Mouse (Mus musculus): ENCODE measurements around the gene Adat2. TPM values are rescaled to one million over a fixed set of nuclear protein-coding genes. Genes with fewer than 3 reads are reported as not detected.

Adat2 gene
- polyA plus RNA-seq, 1 experiment: 4.7 TPM

GRCm38 (mm10) chr10:13570697-13571538, 18.2 kb downstream of the Adat2 start:
- H3K36me3 ChIP-seq (ENCODE audit: control insufficient read depth, insufficient read depth, low read length): no peaks in the 10 kb centered on the region
- 80% methylated on average over 9 of the region's 9 CpGs for WGBS
- no peak for DNase-seq
- no peaks in the 10 kb centered on the region for H3K4me1 ChIP-seq (ENCODE audit: control insufficient read depth, insufficient read depth, low read length)
- H3K27me3 ChIP-seq (replicated peaks; ENCODE audit: control insufficient read depth, insufficient read depth, low read length): no peaks in the 10 kb centered on the region
- TF ChIP-seq CTCF (conservative IDR thresholded peaks at IDR 0.05; ENCODE audit: insufficient read depth, insufficient read length, low read depth, low read length) (no peak), POLR2A (IDR thresholded peaks at IDR 0.05; ENCODE audit: low read depth, low read length) (no peak)
- H3K27ac ChIP-seq (ENCODE audit: insufficient read depth, low read depth, low read length): no peak overlapping the region
- H3K4me3 ChIP-seq (ENCODE audit: insufficient read depth, low read depth, low read length): no peak overlapping the region

- H3K36me3 ChIP-seq (ENCODE audit: control insufficient read depth, insufficient read depth, low read length): no peaks in the 10 kb centered on the region
- peak; percentile 35 for DNase-seq
- H3K27me3 ChIP-seq (replicated peaks; ENCODE audit: control insufficient read depth, insufficient read depth, low read length): no peaks in the 10 kb centered on the region
- 21% methylated on average over 10 of the region's 10 CpGs for WGBS
- no peak for TF ChIP-seq CTCF (conservative IDR thresholded peaks at IDR 0.05; ENCODE audit: insufficient read depth, insufficient read length, low read depth, low read length)
- no peak overlapping the region for H3K27ac ChIP-seq (ENCODE audit: insufficient read depth, low read depth, low read length)
- H3K4me1 ChIP-seq (ENCODE audit: control insufficient read depth, insufficient read depth, low read length): no peaks in the 10 kb centered on the region
- H3K4me3 ChIP-seq (ENCODE audit: insufficient read depth, low read depth, low read length): no peak overlapping the region
Measured at GRCm38 (mm10) chr10:13572003-13572402, 19.3 kb downstream of the Adat2 start.

- H3K27me3 ChIP-seq (replicated peaks; ENCODE audit: control insufficient read depth, insufficient read depth, low read length): no peaks in the 10 kb centered on the region
- no peak overlapping the region for H3K4me3 ChIP-seq (ENCODE audit: insufficient read depth, low read depth, low read length)
- no peak for DNase-seq
- H3K27ac ChIP-seq (ENCODE audit: insufficient read depth, low read depth, low read length): no peak overlapping the region
- no peaks in the 10 kb centered on the region for H3K4me1 ChIP-seq (ENCODE audit: control insufficient read depth, insufficient read depth, low read length)
- 84% methylated on average over 6 of the region's 6 CpGs for WGBS
- no peak for TF ChIP-seq CTCF (conservative IDR thresholded peaks at IDR 0.05; ENCODE audit: insufficient read depth, insufficient read length, low read depth, low read length)
- TF ChIP-seq POLR2A (IDR thresholded peaks at IDR 0.05; ENCODE audit: low read depth, low read length): no peak
- H3K36me3 ChIP-seq (ENCODE audit: control insufficient read depth, insufficient read depth, low read length): no peaks in the 10 kb centered on the region
Measured at GRCm38 (mm10) chr10:13572410-13572809, 19.7 kb downstream of the Adat2 start.

GRCm38 (mm10) chr10:13577123-13577522, 24.4 kb downstream of the Adat2 start:
- Histone ChIP-seq H3K27me3 (replicated peaks; ENCODE audit: control insufficient read depth, insufficient read depth, low read length) (no peaks in the 10 kb centered on the region), H3K27ac (ENCODE audit: insufficient read depth, low read depth, low read length) (no peak overlapping the region), H3K4me1 (ENCODE audit: control insufficient read depth, insufficient read depth, low read length) (no peaks in the 10 kb centered on the region), H3K36me3 (ENCODE audit: control insufficient read depth, insufficient read depth, low read length) (no peaks in the 10 kb centered on the region), H3K4me3 (ENCODE audit: insufficient read depth, low read depth, low read length) (no peak overlapping the region)
- 49% methylated on average over 7 of the region's 7 CpGs for WGBS
- no peak for DNase-seq
- TF ChIP-seq CTCF (conservative IDR thresholded peaks at IDR 0.05; ENCODE audit: insufficient read depth, insufficient read length, low read depth, low read length) (no peak), POLR2A (IDR thresholded peaks at IDR 0.05; ENCODE audit: low read depth, low read length) (no peak)

- no peak overlapping the region for H3K4me3 ChIP-seq (ENCODE audit: insufficient read depth, low read depth, low read length)
- H3K4me1 ChIP-seq (ENCODE audit: control insufficient read depth, insufficient read depth, low read length): no peaks in the 10 kb centered on the region
- H3K36me3 ChIP-seq (ENCODE audit: control insufficient read depth, insufficient read depth, low read length): no peaks in the 10 kb centered on the region
- no peak for DNase-seq
- no peak for TF ChIP-seq CTCF (conservative IDR thresholded peaks at IDR 0.05; ENCODE audit: insufficient read depth, insufficient read length, low read depth, low read length)
- TF ChIP-seq POLR2A (IDR thresholded peaks at IDR 0.05; ENCODE audit: low read depth, low read length): no peak
- no peaks in the 10 kb centered on the region; the same call in 1 of the 2 replicates for H3K27me3 ChIP-seq (replicated peaks; ENCODE audit: control insufficient read depth, insufficient read depth, low read length)
- no peak overlapping the region for H3K27ac ChIP-seq (ENCODE audit: insufficient read depth, low read depth, low read length)
- WGBS: 81% methylated on average over 2 of the region's 2 CpGs
Measured at GRCm38 (mm10) chr10:13587914-13588313, 35.2 kb downstream of the Adat2 start.

GRCm38 (mm10) chr10:13592196-13592595, 39.5 kb downstream of the Adat2 start:
- Histone ChIP-seq H3K27ac (ENCODE audit: insufficient read depth, low read depth, low read length) (no peak overlapping the region), H3K4me1 (ENCODE audit: control insufficient read depth, insufficient read depth, low read length) (no peaks in the 10 kb centered on the region), H3K36me3 (ENCODE audit: control insufficient read depth, insufficient read depth, low read length) (no peaks in the 10 kb centered on the region), H3K4me3 (ENCODE audit: insufficient read depth, low read depth, low read length) (no peak overlapping the region), H3K27me3 (replicated peaks; ENCODE audit: control insufficient read depth, insufficient read depth, low read length) (no peaks in the 10 kb centered on the region; the same call in 1 of the 2 replicates)
- WGBS: 94% methylated on average over 10 of the region's 10 CpGs
- TF ChIP-seq CTCF (conservative IDR thresholded peaks at IDR 0.05; ENCODE audit: insufficient read depth, insufficient read length, low read depth, low read length): no peak
- no peak for TF ChIP-seq POLR2A (IDR thresholded peaks at IDR 0.05; ENCODE audit: low read depth, low read length)
- no peak for DNase-seq

- TF ChIP-seq POLR2A (IDR thresholded peaks at IDR 0.05; ENCODE audit: low read depth, low read length): no peak
- WGBS: 88% methylated on average over 3 of the region's 3 CpGs
- no peaks in the 10 kb centered on the region for H3K4me1 ChIP-seq (ENCODE audit: control insufficient read depth, insufficient read depth, low read length)
- no peaks in the 10 kb centered on the region for H3K36me3 ChIP-seq (ENCODE audit: control insufficient read depth, insufficient read depth, low read length)
- no peak overlapping the region for H3K4me3 ChIP-seq (ENCODE audit: insufficient read depth, low read depth, low read length)
- H3K27ac ChIP-seq (ENCODE audit: insufficient read depth, low read depth, low read length): no peak overlapping the region
- no peaks in the 10 kb centered on the region; the same call in 1 of the 2 replicates for H3K27me3 ChIP-seq (replicated peaks; ENCODE audit: control insufficient read depth, insufficient read depth, low read length)
- DNase-seq: no peak
Measured at GRCm38 (mm10) chr10:13593529-13593928, 40.8 kb downstream of the Adat2 start.
